Mouse (Mus musculus) central nervous system, embryonic 14 days (tissue): ENCODE results near the gene Acsl1. TPM values are rescaled to one million over a fixed set of nuclear protein-coding genes. Genes with fewer than 3 reads are reported as not detected.

ENCODE experiments used
- polyA plus RNA-seq: library from polyadenylated mRNA; depleted of rRNA; stranded (reverse); fragments of >200 nt; gene quantifications from 2 replicates; pipeline ENCODE4 v1.2.3, GENCODE M21; 2012; rRNA removed

Acsl1 gene
- polyA plus RNA-seq = 12.7 and 13.8 TPM in 2 replicates

GRCm38 (mm10) chr8:46470792-46471781 lies at the start of gene Acsl1:
Gene Acsl1, plus strand, starts transcription at chr8:46471037.

GRCm38 (mm10) chr8:46551615-46552440 lies 81.0 kb downstream of the Acsl1 start, which contains the start of gene Cenpu:
Gene Cenpu, plus strand, starts transcription at chr8:46552028.

Other genes starting within 250 kb of the Acsl1 start
- gene Helt, start 176.4 kb upstream of the Acsl1 start, polyA plus RNA-seq = 5.3 and 5.5 TPM in 2 replicates
- gene Cenpu, start 81.0 kb downstream of the Acsl1 start, polyA plus RNA-seq = 7.0 and 9.2 TPM in 2 replicates
- gene Primpol, start 146.2 kb downstream of the Acsl1 start, polyA plus RNA-seq = 4.1 and 5.5 TPM in 2 replicates
- 121 and 147 TPM in 2 replicates for gene Casp3, start 146.3 kb downstream of the Acsl1 start, polyA plus RNA-seq